Mouse (Mus musculus) CH12.LX (cell line): Measurements from ENCODE around the gene Msn. TPM values are rescaled to one million over a fixed set of nuclear protein-coding genes. Genes with fewer than 3 reads are reported as not detected.

ENCODE experiments used
- DNase-seq: peaks from one replicate; pipeline ENCODE4 v3.0.0-alpha.2; 2013; ENCODE audit errors: extremely low read depth
- H3K27ac ChIP-seq: 2 replicates; pipeline ENCODE4 v1.5.1; 2012; ENCODE audit warnings: low read depth, mild to moderate bottlenecking, control low read depth, moderate library complexity; ENCODE audit not compliant: insufficient read depth
- H3K27me3 ChIP-seq: replicated peaks from 2 replicates; pipeline ENCODE3; 2012; ENCODE audit warnings: inconsistent platforms
- H3K36me3 ChIP-seq, 2 experiments: replicated peaks in 1 of 2; 2 replicates each; pipeline versions ENCODE3 to v1.6.1; 2012; ENCODE audit warnings: inconsistent platforms in 1 of 2, low read length in 1 of 2, mild to moderate bottlenecking in 1 of 2, mixed read lengths in 1 of 2, moderate library complexity in 1 of 2; ENCODE audit not compliant: control insufficient read depth in 1 of 2, insufficient read depth in 1 of 2
- H3K4me1 ChIP-seq, 2 experiments: 2 replicates each; pipeline ENCODE4 v1.6.1; 2012; ENCODE audit warnings: inconsistent platforms in 1 of 2, moderate library complexity in 1 of 2; ENCODE audit not compliant: insufficient read depth in 2 of 2, control insufficient read depth in 1 of 2
- H3K4me2 ChIP-seq: 2 replicates; pipeline ENCODE4 v1.6.1; 2012; ENCODE audit warnings: low read depth, mild to moderate bottlenecking, control low read depth; ENCODE audit not compliant: poor library complexity, insufficient read depth, severe bottlenecking
- H3K4me3 ChIP-seq, 3 experiments: fragments of 150-350 bp in 1 of 3; sonication (generic) in 1 of 3; replicated peaks in 1 of 3; 2 replicates each; pipeline versions ENCODE3 to v1.5.1; 2011 to 2012; ENCODE audit warnings: low read depth in 2 of 3, low read length in 2 of 3, mild to moderate bottlenecking in 2 of 3, moderate library complexity in 2 of 3, control low read depth in 1 of 3, improper control_type of control experiment in 1 of 3, inconsistent platforms in 1 of 3, mixed read lengths in 1 of 3; ENCODE audit not compliant: poor library complexity in 1 of 3
- H3K79me2 ChIP-seq: replicated peaks from 2 replicates; pipeline ENCODE4 v1.6.1; 2012; ENCODE audit warnings: mild to moderate bottlenecking, moderate library complexity; ENCODE audit not compliant: control insufficient read depth, poor library complexity, insufficient read depth, severe bottlenecking; ENCODE audit errors: extremely low read depth
- H3K9ac ChIP-seq: 2 replicates; pipeline ENCODE4 v1.6.1; 2012; ENCODE audit warnings: low read depth, mild to moderate bottlenecking, control low read depth, moderate library complexity; ENCODE audit not compliant: insufficient read depth
- H3K9me3 ChIP-seq: replicated peaks from 2 replicates; pipeline ENCODE3; 2012; ENCODE audit warnings: low read length, inconsistent platforms, mixed read lengths
- CHD1 ChIP-seq: IDR thresholded peaks from 2 replicates; pipeline ENCODE4 v1.6.1; 2012; ENCODE audit warnings: low read depth, low read length, improper control_type of control experiment, inconsistent platforms
- CTCF ChIP-seq, 2 experiments: IDR thresholded peaks in 1 of 2; conservative IDR thresholded peaks in 1 of 2; 2 replicates each; pipeline ENCODE4 v1.5.1; 2011 to 2012; ENCODE audit warnings: low read depth in 2 of 2, low read length in 2 of 2, improper control_type of control experiment in 1 of 2, inconsistent platforms in 1 of 2, mild to moderate bottlenecking in 1 of 2, moderate library complexity in 1 of 2
- ELF1 ChIP-seq: IDR thresholded peaks from 2 replicates; pipeline ENCODE4 v1.6.1; 2014; ENCODE audit warnings: low read depth, mild to moderate bottlenecking, inconsistent platforms, low read length, improper control_type of control experiment
- HCFC1 ChIP-seq: IDR thresholded peaks from 2 replicates; pipeline ENCODE4 v1.6.1; 2012; ENCODE audit warnings: low read depth, mild to moderate bottlenecking, inconsistent platforms, low read length, improper control_type of control experiment
- IRF4 ChIP-seq: IDR thresholded peaks from 2 replicates; pipeline ENCODE4 v1.6.1; 2014; ENCODE audit warnings: low read depth, mild to moderate bottlenecking, inconsistent platforms, low read length, improper control_type of control experiment
- KAT2A ChIP-seq: IDR thresholded peaks from 2 replicates; pipeline ENCODE4 v1.6.1; 2012; ENCODE audit warnings: low read length, improper control_type of control experiment, inconsistent platforms; ENCODE audit not compliant: insufficient replicate concordance
- MEF2A ChIP-seq: IDR thresholded peaks from 2 replicates; pipeline ENCODE4 v1.6.1; 2014; ENCODE audit warnings: low read depth, mild to moderate bottlenecking, inconsistent platforms, low read length, improper control_type of control experiment, borderline replicate concordance
- NELFE ChIP-seq: IDR thresholded peaks from 2 replicates; pipeline ENCODE4 v1.6.1; 2011; ENCODE audit warnings: low read depth, low read length, improper control_type of control experiment
- RCOR1 ChIP-seq: conservative IDR thresholded peaks from 2 replicates; pipeline ENCODE4 v1.6.1; 2012; ENCODE audit warnings: low read depth, mild to moderate bottlenecking, inconsistent platforms, low read length, improper control_type of control experiment
- SIN3A ChIP-seq: IDR thresholded peaks from 2 replicates; pipeline ENCODE4 v1.6.1; 2012; ENCODE audit warnings: low read length, improper control_type of control experiment, inconsistent platforms
- TBP ChIP-seq: conservative IDR thresholded peaks from 2 replicates; pipeline ENCODE4 v1.6.1; 2011; ENCODE audit warnings: low read depth, low read length, improper control_type of control experiment
- USF1 ChIP-seq: IDR thresholded peaks from 2 replicates; pipeline ENCODE4 v1.6.1; 2014; ENCODE audit warnings: low read depth, mild to moderate bottlenecking, inconsistent platforms, low read length, improper control_type of control experiment
- USF2 ChIP-seq: conservative IDR thresholded peaks from 2 replicates; pipeline ENCODE4 v1.6.1; 2011; ENCODE audit warnings: low read depth, low read length, improper control_type of control experiment
- ZKSCAN1 ChIP-seq: IDR thresholded peaks from 2 replicates; pipeline ENCODE4 v1.6.1; 2012; ENCODE audit warnings: low read depth, inconsistent platforms, low read length, improper control_type of control experiment, borderline replicate concordance
- ZMIZ1 ChIP-seq: IDR thresholded peaks from 2 replicates; pipeline ENCODE4 v1.6.1; 2012; ENCODE audit warnings: low read depth, mild to moderate bottlenecking, inconsistent platforms, low read length, improper control_type of control experiment
- ZNF384 ChIP-seq: IDR thresholded peaks from 2 replicates; pipeline ENCODE4 v1.6.1; 2012; ENCODE audit warnings: low read depth, low read length, improper control_type of control experiment, inconsistent platforms
- dilution Hi-C: fragments of 300-500 bp; cut with MboI; formaldehyde crosslinking; loops from 2 replicates; pipeline ENCODE4 v1.14.3; 2020; ENCODE audit warnings: low sequenced_read_pairs; ENCODE audit not compliant: extremely low pct_unique_long_range_greater_than_20kb, extremely low pct_ligation_motif_present
- in situ Hi-C: fragments of 300-500 bp; cut with MboI; formaldehyde crosslinking; loops from 3 replicates; pipeline ENCODE4 v1.14.3; 2019; ENCODE audit warnings: low sequenced_read_pairs, low pct_ligation_motif_present, low pct_unique_long_range_greater_than_20kb, mixed read lengths
- polyA plus RNA-seq: library from polyadenylated mRNA; unstranded; fragments of >175 nt; gene quantifications from 2 replicates; pipeline ENCODE4 v1.2.1, GENCODE M21; 2012; ENCODE audit warnings: low read depth; ENCODE audit not compliant: insufficient read length
- total RNA-seq, 2 experiments: library from RNA; depleted of rRNA; stranded (reverse); fragments of 300-350 nt in 1 of 2; fragments of >200 nt in 1 of 2; gene quantifications; 2 replicates each; pipeline ENCODE4 v1.2.3; 2012 to 2014

Msn gene
- total and polyA plus RNA-seq, 3 experiments: 55.1 to 315 (median 56.2) TPM

DNA sequence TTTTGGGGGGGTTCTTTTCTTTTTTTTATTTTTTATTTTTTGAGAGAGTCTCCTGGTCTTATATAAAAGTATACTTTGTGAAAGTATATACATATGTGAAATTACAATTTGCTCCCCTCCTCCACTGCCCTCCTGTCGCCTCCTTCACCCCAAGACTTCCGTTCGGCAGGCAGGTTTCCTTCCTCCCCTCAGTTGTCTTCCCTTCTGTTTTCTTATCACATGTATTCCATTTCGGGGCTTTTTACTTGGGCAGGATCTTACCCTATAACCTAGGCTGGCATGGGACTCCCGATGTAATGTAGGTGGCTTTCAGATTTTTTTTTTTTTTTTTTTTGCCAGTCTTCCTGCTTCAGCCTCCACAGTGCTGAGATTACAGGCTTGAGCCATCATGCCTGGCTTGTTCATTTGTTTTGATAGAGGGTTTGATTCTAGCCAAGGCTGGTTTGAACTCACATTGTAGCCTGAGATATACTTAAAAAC is 1.7 kb downstream of the Msn start:
- peak overlapping the region; percentile 96 for H3K9ac ChIP-seq
- no peak for DNase-seq

DNA sequence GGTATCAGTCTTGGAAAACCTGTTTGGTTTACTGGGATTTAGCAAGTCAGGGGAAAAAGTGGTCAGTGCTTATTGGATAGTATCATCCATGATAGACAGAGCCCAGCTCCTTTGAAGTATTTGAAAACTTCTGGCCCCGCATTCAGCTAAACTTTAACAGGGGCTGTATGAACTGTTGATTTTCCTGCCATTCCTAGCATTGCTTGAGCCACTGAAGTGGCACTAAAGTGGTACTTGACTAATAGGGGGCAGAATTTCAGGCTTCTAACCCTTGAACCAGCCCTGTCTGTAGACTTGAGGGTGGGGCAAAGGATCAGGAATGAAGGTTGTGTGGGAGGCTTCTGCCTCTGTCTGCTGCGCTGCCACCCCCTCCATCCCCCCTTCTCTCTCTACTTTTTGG is 3.2 kb downstream of the Msn start:
- peaks cover 6 to 27% of the 10 kb centered on the region in 2 experiments; a peak in 3 of 4 replicates for H3K4me1 ChIP-seq
- H3K9ac ChIP-seq: peak overlapping the region; percentile 69
- no peaks in the 10 kb centered on the region for H3K9me3 ChIP-seq
- H3K79me2 ChIP-seq: peaks cover 63% of the 10 kb centered on the region
- H3K4me2 ChIP-seq: peak overlapping the region; percentile 82
- TF ChIP-seq CTCF (conservative IDR thresholded peaks at IDR 0.05 in 1 of 2, IDR thresholded peaks at IDR 0.05 in 1 of 2; ENCODE audit: low read depth in 2 of 2, low read length in 2 of 2) (no peak), ZKSCAN1 (no peak), ZMIZ1 (no peak), ELF1 (no peak), NELFE (no peak)
- H3K27me3 ChIP-seq: no peaks in the 10 kb centered on the region
- H3K36me3 ChIP-seq: peaks cover 0 to 8% of the 10 kb centered on the region in 2 experiments
- no peak overlapping the region for H3K27ac ChIP-seq
- dilution Hi-C loops: no loop called here
- DNase-seq: no peak
- H3K4me3 ChIP-seq: peak overlapping the region; percentile 30 to 44 (median 35)
- in situ Hi-C loops: no loop called here

More for the DNA sequence above, 1.7 kb downstream of the Msn start:
- Histone ChIP-seq H3K9me3 (no peaks in the 10 kb centered on the region), H3K4me3 (peak overlapping the region; percentile 63 to 81 (median 70)), H3K27ac (peak overlapping the region; percentile 58; the same call in 1 of the 2 replicates), H3K4me2 (peak overlapping the region; percentile 21; the same call in 1 of the 2 replicates), H3K4me1 (peaks cover 6 to 22% of the 10 kb centered on the region in 2 experiments; a peak in 3 of 4 replicates), H3K27me3 (no peaks in the 10 kb centered on the region), H3K36me3 (peaks cover 0 to 5% of the 10 kb centered on the region in 2 experiments), H3K79me2 (peaks cover 50% of the 10 kb centered on the region)
- dilution Hi-C loops (no loop called here), in situ Hi-C loops (no loop called here)
- TF ChIP-seq USF2 (no peak), ZNF384 (peak; percentile 66), NELFE (no peak), MEF2A (no peak), USF1 (no peak), TBP (no peak), RCOR1 (no peak), SIN3A (no peak), IRF4 (no peak), KAT2A (no peak), ZMIZ1 (no peak), HCFC1 (no peak), CHD1 (0 out of 2 replicates have a peak, but pooled peaks have one; percentile 25)
